Mouse (Mus musculus): Measurements from ENCODE around the gene Stfa3. TPM values are rescaled to one million over a fixed set of nuclear protein-coding genes. Genes with fewer than 3 reads are reported as not detected.

Stfa3 gene
- polyA plus RNA-seq, 1 experiment from 2014 or later = 1.0 TPM

Other genes with a start within 250 kb of the Stfa3 start
- not detected in 2 replicates for gene Gm5416, start 245.0 kb downstream of the Stfa3 start, polyA plus RNA-seq (2015; fragmentation: Nextera tagmentation; extraction: Ambion mirVana)
- gene 2010005H15Rik, start 233.9 kb downstream of the Stfa3 start, polyA plus RNA-seq (2015; fragmentation: Nextera tagmentation; extraction: Ambion mirVana) = 0.84 and 1.9 TPM in 2 replicates
- 4.6 and 10.1 TPM in 2 replicates for gene Stfa1, start 178.4 kb downstream of the Stfa3 start, polyA plus RNA-seq (2015; fragmentation: Nextera tagmentation; extraction: Ambion mirVana)
- not detected in 2 replicates for gene BC117090, start 121.1 kb downstream of the Stfa3 start, polyA plus RNA-seq (2015; fragmentation: Nextera tagmentation; extraction: Ambion mirVana)
- 4.5 and 11.0 TPM in 2 replicates for gene BC100530, start 87.6 kb downstream of the Stfa3 start, polyA plus RNA-seq (2015; fragmentation: Nextera tagmentation; extraction: Ambion mirVana)
- 0.49 and 2.3 TPM in 2 replicates for gene Stfa2, start 46.9 kb downstream of the Stfa3 start, polyA plus RNA-seq (2015; fragmentation: Nextera tagmentation; extraction: Ambion mirVana)
- gene Casr, start 106.7 kb upstream of the Stfa3 start, polyA plus RNA-seq (2015; fragmentation: Nextera tagmentation; extraction: Ambion mirVana) = 0.04 TPM in 1 of 2 replicates, not detected in the other
- gene Cd86, start 210.7 kb upstream of the Stfa3 start, polyA plus RNA-seq (2015; fragmentation: Nextera tagmentation; extraction: Ambion mirVana) = 1.7 and 2.6 TPM in 2 replicates
- 8.5 and 9.1 TPM in 2 replicates for gene Ildr1, start 238.6 kb upstream of the Stfa3 start, polyA plus RNA-seq (2015; fragmentation: Nextera tagmentation; extraction: Ambion mirVana)